Mouse (Mus musculus) retina, postnatal 7 days (tissue): ENCODE data around the gene Plpp2.

Experiments used
- DNase-seq: peaks from one replicate; pipeline ENCODE4 v3.0.0-alpha.2; 2012; ENCODE audit warnings: low read depth, low spot score

The Plpp2 gene

GRCm38 (mm10) chr10:79528081-79528480 is 5.5 kb downstream of the Plpp2 start:
- DNase-seq: no peak

- DNase-seq: no peak
Observed at GRCm38 (mm10) chr10:79527453-79527845, 6.1 kb downstream of the Plpp2 start.

GRCm38 (mm10) chr10:79526661-79527452 is 6.7 kb downstream of the Plpp2 start:
- DNase-seq: no peak

GRCm38 (mm10) chr10:79525456-79526325 is 7.9 kb downstream of the Plpp2 start:
- DNase-seq: no peak

- no peak for DNase-seq
Observed at GRCm38 (mm10) chr10:79524433-79524832, 9.2 kb downstream of the Plpp2 start.

GRCm38 (mm10) chr10:79506709-79507108 is 26.9 kb downstream of the Plpp2 start:
- DNase-seq: no peak

- DNase-seq: no peak
Observed at GRCm38 (mm10) chr10:79502830-79503644, 30.6 kb downstream of the Plpp2 start.

GRCm38 (mm10) chr10:79496701-79497288 is 36.8 kb downstream of the Plpp2 start:
- no peak for DNase-seq

GRCm38 (mm10) chr10:79495886-79496285 is 37.7 kb downstream of the Plpp2 start:
- DNase-seq: no peak
